Mouse (Mus musculus) kidney, postnatal 0 days (tissue): Measurements from ENCODE around the gene Fgf23. TPM values are rescaled to one million over a fixed set of nuclear protein-coding genes. Genes with fewer than 3 reads are reported as not detected.

Experiments
- ATAC-seq: fragments of 200-750 bp; cut with Nextera tagmentation; replicated peaks from 2 replicates; pipeline ENCODE4 v1.8.0; 2017; ENCODE audit warnings: low read depth, moderate number of reproducible peaks, moderate TSS enrichment, moderate library complexity; ENCODE audit not compliant: low FRiP score
- DNase-seq: peaks from one replicate; pipeline ENCODE4 v3.0.0-alpha.2; 2016; ENCODE audit warnings: low spot score
- H3K27ac ChIP-seq: fragments of 300-500 bp; sonication (generic); 2 replicates; pipeline ENCODE4 v1.5.1; 2014; ENCODE audit warnings: mild to moderate bottlenecking
- H3K27me3 ChIP-seq: fragments of 300-500 bp; sonication (generic); 2 replicates; pipeline ENCODE4 v1.6.1; 2014; ENCODE audit warnings: low read length, mixed read lengths; ENCODE audit not compliant: insufficient read depth
- H3K36me3 ChIP-seq: fragments of 300-500 bp; sonication (generic); 2 replicates; pipeline ENCODE4 v1.6.1; 2014; ENCODE audit warnings: low read length, mixed read lengths; ENCODE audit not compliant: insufficient read depth
- H3K4me1 ChIP-seq: fragments of 300-500 bp; sonication (generic); replicated peaks from 2 replicates; pipeline ENCODE4 v1.6.1; 2014; ENCODE audit warnings: antibody characterized with exemption, low read length, mixed read lengths; ENCODE audit not compliant: insufficient read depth
- H3K4me2 ChIP-seq: fragments of 300-500 bp; sonication (generic); 2 replicates; pipeline ENCODE4 v1.6.1; 2014; ENCODE audit warnings: mild to moderate bottlenecking, low read length, moderate library complexity, mixed read lengths
- H3K4me3 ChIP-seq: fragments of 300-500 bp; sonication (generic); replicated peaks from 2 replicates; pipeline ENCODE4 v1.5.1; 2014; ENCODE audit warnings: low read depth, low read length
- H3K9ac ChIP-seq: fragments of 300-500 bp; sonication (generic); 2 replicates; pipeline ENCODE4 v1.6.1; 2014; ENCODE audit warnings: low read depth, low read length
- H3K9me3 ChIP-seq: fragments of 300-500 bp; sonication (generic); replicated peaks from 2 replicates; pipeline ENCODE4 v1.6.1; 2016; ENCODE audit warnings: low read length, inconsistent platforms, mixed read lengths
- CTCF ChIP-seq: IDR thresholded peaks from 2 replicates; pipeline ENCODE4 v1.5.1; 2016; ENCODE audit warnings: antibody characterized with exemption, low read depth, mild to moderate bottlenecking, moderate library complexity
- WGBS: fragments of 180-500 bp; shearing (Covaris S2); extraction: QIAGEN DNeasy Blood & Tissue Kit; methylation state at CpG from one replicate; pipeline ENCODE4 v1.1.7; 2014; 5-methylcytosine and 5-hydroxymethylcytosine counted together
- polyA plus RNA-seq: library from polyadenylated mRNA; unstranded; fragments of >200 nt; fragmentation: Nextera tagmentation; extraction: Ambion mirVana; gene quantifications from 2 replicates; pipeline ENCODE4 v1.2.1, GENCODE M21; 2015

The Fgf23 gene
- polyA plus RNA-seq, 1 experiment from 2014 or later, result not detected

DNA sequence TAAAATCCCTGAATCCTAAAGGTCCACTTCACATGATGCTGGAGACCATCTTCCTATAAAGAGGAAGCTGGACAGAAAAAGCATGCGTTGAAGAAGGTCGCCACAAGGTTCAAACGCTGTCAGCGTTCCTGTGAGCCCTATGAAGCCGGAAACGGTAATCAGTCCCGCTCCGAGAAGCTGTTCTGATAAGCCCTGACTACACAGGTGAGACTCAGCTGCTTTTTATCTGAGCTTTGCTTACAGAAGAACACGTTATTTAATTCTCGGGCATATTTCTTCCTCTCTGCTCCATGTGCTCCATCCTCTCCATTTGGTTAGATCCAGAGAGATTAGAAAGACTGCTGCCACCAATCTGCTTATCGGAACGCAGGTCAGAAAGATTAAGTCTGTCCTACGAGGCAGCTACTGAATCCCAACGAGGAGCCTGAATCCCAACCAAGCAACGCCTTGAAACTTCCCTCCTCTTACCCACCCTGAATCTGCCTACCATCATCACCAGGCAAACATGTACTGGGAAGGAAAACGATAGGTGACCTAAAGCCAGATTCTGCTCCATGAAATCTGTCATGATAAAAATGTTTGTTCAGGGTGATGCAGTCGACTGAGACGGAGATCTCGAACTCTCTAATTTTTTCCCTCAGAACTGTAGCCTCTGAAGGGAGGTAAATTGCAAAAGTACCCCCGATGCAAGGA is 35.8 kb downstream of the Fgf23 start:
- H3K27ac ChIP-seq, result no peak overlapping the region
- peak overlapping the region; percentile 48; the same call in 1 of the 2 replicates for H3K9ac ChIP-seq
- TF ChIP-seq CTCF, result no peak
- no peaks in the 10 kb centered on the region for H3K27me3 ChIP-seq
- peak overlapping the region; percentile 74 for H3K4me2 ChIP-seq
- no peaks in the 10 kb centered on the region for H3K36me3 ChIP-seq
- WGBS, result 38% methylated on average over 20 of the region's 20 CpGs
- H3K9me3 ChIP-seq, result no peaks in the 10 kb centered on the region
- H3K4me1 ChIP-seq, result no peaks in the 10 kb centered on the region
- ATAC-seq (no peak), DNase-seq (no peak)
- peak overlapping the region; percentile 41 for H3K4me3 ChIP-seq

DNA sequence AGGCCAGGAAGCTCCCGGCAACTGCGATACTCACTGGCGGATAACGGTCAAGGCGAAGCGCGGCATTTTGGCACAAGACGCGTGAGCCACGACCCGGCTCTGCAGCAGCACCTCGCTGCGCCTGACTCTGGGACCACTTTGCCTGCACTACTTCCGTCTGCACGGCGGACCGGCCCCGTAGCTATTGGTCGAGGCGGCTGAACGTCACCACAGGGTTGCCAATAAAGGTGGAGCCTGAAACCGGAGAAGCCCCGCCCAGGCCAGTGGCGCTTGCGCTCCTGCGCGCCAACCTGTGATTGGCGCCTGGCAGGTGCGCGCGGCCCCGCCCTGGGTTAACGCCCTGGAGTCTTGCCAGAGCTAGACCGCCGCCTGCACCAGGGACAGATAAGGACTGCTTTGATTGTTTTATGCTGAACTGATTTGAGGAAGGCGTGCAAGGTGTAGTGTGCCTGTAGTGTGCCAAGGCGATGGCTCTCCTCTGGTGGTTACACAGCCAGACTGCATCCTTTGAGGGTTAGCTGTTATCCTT is 36.8 kb downstream of the Fgf23 start, which contains the start of gene Tigar:
Gene Tigar, minus strand, starts transcription at position 156 of the 529 bp plus-strand sequence.
- H3K4me3 ChIP-seq, result peak within 1 kb of the TSS; percentile 41
- 1% methylated on average over 35 of the region's 37 CpGs for WGBS
- no peak within 1 kb of the TSS for H3K27ac ChIP-seq
- no peaks in the 10 kb centered on the region for H3K4me1 ChIP-seq
- H3K9ac ChIP-seq, result peak within 1 kb of the TSS; percentile 48
- H3K27me3 ChIP-seq, result no peaks in the 10 kb centered on the region
- H3K4me2 ChIP-seq, result peak within 1 kb of the TSS; percentile 74
- ATAC-seq, result peak; percentile 98
- no peaks in the 10 kb centered on the region for H3K36me3 ChIP-seq
- peak; percentile 94 for DNase-seq
- no peaks in the 10 kb centered on the region for H3K9me3 ChIP-seq
- no peak for TF ChIP-seq CTCF

DNA sequence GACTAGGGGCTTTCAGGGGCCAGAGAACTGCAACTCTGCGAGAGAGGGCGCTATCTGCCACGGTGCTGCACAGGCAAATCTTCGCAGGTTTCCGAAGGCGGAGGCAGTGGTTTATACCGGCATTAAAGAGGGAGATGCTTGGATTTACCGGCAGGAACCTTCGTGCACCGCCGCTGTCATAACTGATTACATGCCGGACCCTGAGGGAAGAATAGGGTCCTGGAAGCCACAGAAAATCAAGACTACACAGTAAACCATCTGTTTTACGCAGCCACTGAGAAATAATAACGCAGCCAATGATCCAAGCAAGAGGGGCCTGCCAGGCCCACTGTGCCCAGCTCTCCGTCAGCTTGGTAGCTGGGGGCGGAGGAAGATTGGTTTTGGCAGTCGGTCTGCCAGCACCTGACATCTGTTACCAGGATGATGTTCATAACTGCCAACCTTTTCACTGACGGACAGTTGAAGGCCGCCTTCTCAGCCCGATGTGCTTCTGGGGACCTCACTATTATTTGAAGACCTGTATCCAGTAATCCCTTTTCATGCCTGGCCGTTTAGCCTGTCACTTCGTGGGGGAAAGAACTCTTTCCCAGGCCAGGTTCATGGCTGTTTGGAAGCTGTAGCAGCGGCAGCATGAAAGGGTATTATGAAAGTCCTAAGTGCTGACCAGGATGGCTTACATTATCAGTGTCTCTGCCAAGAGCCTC is 42.2 kb downstream of the Fgf23 start:
- WGBS, result 63% methylated on average over 23 of the region's 23 CpGs
- no peak overlapping the region for H3K4me2 ChIP-seq

DNA sequence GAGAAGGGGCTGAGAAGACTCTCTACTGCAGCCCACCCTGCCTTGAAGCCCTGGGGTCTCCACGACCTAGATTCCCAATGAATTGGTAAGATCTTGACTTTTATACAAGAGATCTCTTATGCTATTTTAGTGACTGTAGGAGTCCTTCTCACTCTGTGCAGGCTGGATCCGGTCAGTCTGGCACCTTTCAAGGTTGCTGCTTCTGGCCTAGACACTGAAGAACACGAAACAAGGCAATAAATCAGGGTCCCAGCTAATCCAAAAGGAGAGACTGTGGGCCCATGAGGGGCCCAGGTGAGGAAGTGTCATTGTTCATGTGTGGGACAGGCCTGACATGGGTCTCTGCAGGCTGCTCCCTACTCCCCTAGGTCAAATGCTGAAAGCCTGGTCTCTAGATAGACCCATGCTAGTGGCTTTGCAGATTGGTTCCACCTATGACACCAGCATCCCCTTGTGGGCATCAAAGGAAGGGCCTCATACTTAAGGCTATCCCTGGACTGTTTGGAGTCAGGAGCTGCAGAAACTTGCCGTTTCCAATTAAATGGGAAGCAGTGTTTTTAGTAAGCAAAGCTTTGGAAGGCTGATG is 49.6 kb downstream of the Fgf23 start:
- H3K27me3 ChIP-seq, result no peaks in the 10 kb centered on the region
- H3K4me2 ChIP-seq, result no peak overlapping the region
- H3K27ac ChIP-seq, result no peak overlapping the region
- no peaks in the 10 kb centered on the region for H3K4me1 ChIP-seq
- no peaks in the 10 kb centered on the region for H3K9me3 ChIP-seq
- no peaks in the 10 kb centered on the region for H3K36me3 ChIP-seq
- H3K9ac ChIP-seq, result no peak overlapping the region
- peak; percentile 71 for TF ChIP-seq CTCF
- no peak overlapping the region for H3K4me3 ChIP-seq
- WGBS, result 61% methylated on average over 4 of the region's 4 CpGs
- ATAC-seq (no peak), DNase-seq (peak; percentile 50)

More for the DNA sequence above, 42.2 kb downstream of the Fgf23 start:
- no peaks in the 10 kb centered on the region for H3K4me1 ChIP-seq
- ATAC-seq (no peak), DNase-seq (no peak)
- no peak overlapping the region for H3K27ac ChIP-seq
- no peak overlapping the region for H3K9ac ChIP-seq
- H3K36me3 ChIP-seq, result no peaks in the 10 kb centered on the region
- no peak overlapping the region for H3K4me3 ChIP-seq
- TF ChIP-seq CTCF, result no peak
- no peaks in the 10 kb centered on the region for H3K9me3 ChIP-seq
- no peaks in the 10 kb centered on the region for H3K27me3 ChIP-seq

DNA sequence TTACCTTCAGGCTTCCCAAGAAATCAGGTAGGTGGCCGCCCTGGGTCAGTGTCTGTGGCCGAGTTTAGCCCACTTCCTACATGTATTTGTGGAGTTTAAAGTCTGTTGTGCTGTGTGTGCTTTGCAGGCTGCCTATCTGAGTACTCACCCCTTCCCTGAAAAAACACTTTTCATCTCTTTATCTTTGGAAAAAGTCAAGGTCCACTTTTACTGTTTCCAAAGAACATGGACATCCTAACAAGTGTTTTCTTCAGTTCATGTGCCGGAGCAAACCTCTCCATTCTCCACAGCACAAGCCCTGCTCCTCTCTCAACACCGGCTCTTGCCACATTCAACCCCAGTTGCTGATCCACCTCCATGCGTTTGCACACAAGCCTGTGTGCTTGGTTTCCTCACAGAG is 50.3 kb downstream of the Fgf23 start:
- Histone ChIP-seq H3K36me3 (0 out of 2 replicates have a peak, but pooled peaks cover 2% of the 10 kb centered on the region), H3K27ac (no peak overlapping the region), H3K4me1 (no peaks in the 10 kb centered on the region), H3K4me2 (no peak overlapping the region), H3K27me3 (no peaks in the 10 kb centered on the region), H3K4me3 (no peak overlapping the region), H3K9me3 (no peaks in the 10 kb centered on the region), H3K9ac (no peak overlapping the region)
- WGBS, result 87% methylated on average over 5 of the region's 5 CpGs
- ATAC-seq, result no peak
- TF ChIP-seq CTCF, result no peak
- no peak for DNase-seq

DNA sequence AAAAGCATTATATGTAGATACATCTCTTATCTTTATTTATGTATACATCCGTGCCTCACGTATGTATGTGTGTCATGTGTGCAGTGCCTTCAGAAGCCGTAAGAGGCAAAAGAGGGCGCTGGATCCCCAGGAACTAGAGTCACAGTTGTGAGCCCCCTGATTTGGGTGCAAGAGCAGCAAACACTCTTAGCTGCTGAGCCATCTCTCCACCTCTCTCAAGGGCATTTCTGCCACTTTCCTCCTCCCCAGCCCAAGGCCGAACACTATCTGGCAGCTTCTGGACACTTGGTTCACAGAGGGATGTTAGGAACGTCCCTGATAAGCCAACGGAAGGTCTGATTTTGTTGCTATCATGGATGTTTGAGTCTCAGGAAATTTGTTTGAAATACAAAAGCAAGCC is 50.8 kb downstream of the Fgf23 start:
- no peaks in the 10 kb centered on the region for H3K4me1 ChIP-seq
- 0 out of 2 replicates have a peak, but pooled peaks cover 3% of the 10 kb centered on the region for H3K36me3 ChIP-seq
- no peak overlapping the region for H3K9ac ChIP-seq
- no peak for TF ChIP-seq CTCF
- no peaks in the 10 kb centered on the region for H3K9me3 ChIP-seq
- H3K27me3 ChIP-seq, result no peaks in the 10 kb centered on the region
- no peak overlapping the region for H3K4me2 ChIP-seq
- no peak for ATAC-seq
- no peak overlapping the region for H3K4me3 ChIP-seq
- no peak for DNase-seq
- WGBS, result 80% methylated on average over 7 of the region's 7 CpGs
- no peak overlapping the region for H3K27ac ChIP-seq
